Mouse (Mus musculus): ENCODE results near the gene Gm21170. TPM values are rescaled to one million over a fixed set of nuclear protein-coding genes. Genes with fewer than 3 reads are reported as not detected.
"Not testable (repeated sequence)": the region's sequence is repeated elsewhere in the genome, so short reads cannot be mapped to it uniquely, and the experiment has no call there.

The Gm21170 gene
- total RNA-seq (2021): not detected

DNA sequence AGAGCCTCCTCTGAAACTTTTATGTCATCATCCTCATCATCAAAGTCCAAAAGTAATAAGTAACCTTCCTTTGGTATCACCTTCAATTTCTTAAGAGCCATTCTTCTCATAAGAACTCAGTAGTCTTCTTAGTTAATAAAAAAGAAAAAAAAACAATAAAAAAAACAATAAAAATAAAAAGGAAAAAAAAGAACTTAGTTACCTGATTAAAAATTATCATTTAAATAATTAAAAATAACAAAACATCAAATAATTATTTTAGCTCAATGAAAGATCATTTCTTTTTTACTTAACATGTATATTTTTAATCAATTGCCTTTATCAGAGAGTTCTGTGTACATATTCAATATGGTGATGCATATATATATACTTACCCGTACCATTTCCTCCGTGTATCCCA is at the start of gene Gm21170:
Gm21170 (minus strand) TSS at position 101 of the 400 bp plus-strand sequence.
- intact Hi-C loops (cut with DNase I); DNase-seq (ENCODE audit: low spot score in 2 of 2): not testable (repeated sequence)

Other genes starting within 250 kb of the Gm21170 start
- gene Gm21256, start 240.1 kb downstream of the Gm21170 start, total RNA-seq (2021): not detected